Mouse (Mus musculus) yolk sac, embryonic 10.5 days (tissue): Measurements from ENCODE around the gene Txndc9.

Experiments
- DNase-seq: peaks from one replicate; pipeline ENCODE4 v3.0.0-alpha.2; 2017; ENCODE audit warnings: low spot score

Gene Txndc9

GRCm38 (mm10) chr1:37971520-37971919, 26.2 kb downstream of the Txndc9 start:
- DNase-seq = no peak

DNA sequence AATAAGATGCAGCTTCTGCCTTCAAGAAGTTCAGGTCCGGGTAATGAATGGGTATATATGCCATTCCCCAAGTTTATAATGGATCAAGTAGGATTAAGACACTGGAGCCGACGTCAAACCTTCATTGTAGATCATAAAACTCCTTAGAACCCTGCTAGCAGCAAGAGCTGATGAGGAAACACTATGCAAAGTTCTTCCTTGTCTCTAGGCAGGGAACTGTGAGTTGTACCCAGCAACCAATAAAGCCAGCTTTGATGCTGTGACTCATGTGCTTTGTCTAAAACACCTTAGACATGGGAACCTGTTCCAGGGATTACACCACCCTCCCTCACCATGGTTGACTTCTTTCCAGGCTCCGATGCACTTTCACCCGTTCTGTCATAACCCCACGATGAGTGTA, 28.9 kb downstream of the Txndc9 start:
- no peak for DNase-seq

- DNase-seq = no peak
These were observed 32.1 kb downstream of the Txndc9 start for GRCm38 (mm10) chr1:37965571-37965970.

GRCm38 (mm10) chr1:37959486-37959885, 38.2 kb downstream of the Txndc9 start:
- DNase-seq = no peak

GRCm38 (mm10) chr1:37958516-37958915, 39.2 kb downstream of the Txndc9 start:
- no peak for DNase-seq

GRCm38 (mm10) chr1:37957659-37958058, 40.0 kb downstream of the Txndc9 start, which contains the start of gene Lyg1:
Gene Lyg1 (minus strand): TSS chr1:37957759.
- no peak for DNase-seq

DNA sequence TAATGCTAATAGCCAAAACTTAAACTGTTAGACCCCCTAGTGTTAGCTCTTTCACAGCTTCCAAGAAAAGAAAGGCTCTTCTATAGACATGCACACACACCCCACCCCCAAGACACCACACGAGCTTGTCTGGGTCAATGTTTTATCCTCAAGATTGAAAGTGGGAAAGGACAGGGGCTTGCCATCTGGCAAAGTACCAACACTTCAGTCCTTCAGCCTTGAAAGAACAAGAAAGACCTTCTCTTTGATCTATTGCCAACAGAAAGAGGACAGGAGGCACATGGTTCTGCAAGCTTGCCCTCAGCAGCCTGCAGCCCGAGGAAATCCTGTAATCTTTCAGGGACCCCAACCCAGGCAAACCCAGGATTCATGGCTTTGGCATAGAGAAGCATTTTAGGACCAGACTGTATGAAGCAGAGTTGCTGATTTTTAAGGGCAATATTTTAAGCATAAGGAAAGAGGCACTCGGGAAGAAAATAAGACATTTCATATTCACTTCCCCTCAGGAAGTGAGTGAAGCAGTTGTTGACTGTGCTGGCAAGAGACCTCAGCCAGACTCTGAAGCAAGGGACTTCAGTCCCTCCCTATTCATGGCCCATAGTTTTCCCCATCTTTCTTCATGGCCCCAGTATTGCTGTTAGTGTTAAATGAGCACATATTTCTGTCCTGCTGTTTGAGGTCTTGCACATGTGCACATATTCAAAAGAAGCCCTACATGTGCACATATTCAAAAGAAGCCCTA, 40.8 kb downstream of the Txndc9 start:
- DNase-seq = no peak

DNA sequence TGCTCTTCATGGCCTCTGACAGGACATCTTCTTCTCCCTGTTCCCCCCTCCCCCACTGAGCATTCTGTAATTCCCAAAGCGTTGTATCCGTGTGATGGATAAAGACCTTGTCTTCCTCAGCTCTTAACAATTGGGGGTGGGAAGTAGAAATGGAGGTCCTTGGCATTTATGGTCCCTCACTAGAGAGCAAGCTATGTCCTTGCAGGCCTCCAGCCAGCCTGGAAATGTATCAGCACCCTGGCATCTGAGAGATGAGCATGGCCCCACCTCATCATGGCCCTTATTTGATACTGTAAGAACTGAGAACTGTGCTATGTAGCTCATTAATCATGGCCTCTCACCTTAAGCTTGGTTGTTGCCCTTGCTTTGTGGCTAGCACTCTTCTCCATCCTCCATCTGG, 42.4 kb downstream of the Txndc9 start:
- DNase-seq = no peak

DNA sequence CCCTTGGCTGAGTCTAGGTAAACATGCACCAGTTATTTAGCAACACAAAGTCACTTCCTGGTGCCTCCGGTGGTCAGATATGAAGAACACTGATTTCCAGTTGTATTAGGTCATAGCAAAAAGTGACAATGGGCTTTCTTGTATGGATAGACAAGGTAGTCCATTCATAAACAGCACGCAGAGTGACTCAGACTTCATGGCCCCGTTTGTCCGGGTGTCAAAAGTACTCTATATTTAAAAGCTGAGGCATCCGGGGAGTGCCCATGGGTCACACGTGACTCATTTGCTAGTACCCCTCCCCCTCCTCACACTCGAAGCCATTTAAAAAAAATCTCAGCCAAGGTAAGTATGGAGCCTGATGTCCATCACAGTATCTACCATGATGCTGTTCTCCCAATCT, 42.9 kb downstream of the Txndc9 start:
- no peak for DNase-seq

DNA sequence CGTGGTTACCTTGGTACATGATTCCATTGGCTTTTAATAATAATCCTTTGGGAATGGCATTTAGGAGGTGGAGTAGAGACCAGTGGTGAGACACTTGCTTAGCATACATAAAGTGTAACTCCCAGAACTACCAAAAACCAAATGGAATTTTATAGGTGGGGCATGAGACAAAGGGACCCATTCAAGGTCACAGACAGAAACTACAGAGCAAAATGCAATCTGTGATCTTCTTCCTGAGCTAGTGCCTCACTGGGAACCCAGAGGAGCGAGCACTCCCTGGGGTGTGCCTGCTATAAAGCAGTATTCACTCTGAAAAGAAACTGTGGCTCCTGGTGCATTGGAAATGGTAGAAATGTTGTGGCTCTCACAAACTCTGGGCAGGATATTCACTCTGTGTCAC, 48.8 kb downstream of the Txndc9 start:
- DNase-seq = no peak
